Mouse (Mus musculus) lung, adult 2 months (tissue): ENCODE data around the gene Uhrf1. TPM values are rescaled to one million over a fixed set of nuclear protein-coding genes. Genes with fewer than 3 reads are reported as not detected.
A peak's percentile ranks its signal among the peaks of the same experiment; 100 is the strongest.

Source experiments
- DNase-seq: peaks from one replicate; pipeline ENCODE4 v3.0.0; 2022
- H3K4me1 ChIP-seq: fragments of 200-500 bp; 2 replicates; pipeline ENCODE4 v1.6.1; 2011; ENCODE audit warnings: low read length; ENCODE audit not compliant: control insufficient read depth, insufficient read depth
- H3K4me3 ChIP-seq: fragments of 200-500 bp; replicated peaks from 2 replicates; pipeline ENCODE3; 2011; ENCODE audit warnings: low read depth, mild to moderate bottlenecking, control low read depth, low read length; ENCODE audit errors: extremely low read depth
- CTCF ChIP-seq: fragments of 200-500 bp; IDR thresholded peaks from 2 replicates; pipeline ENCODE4 v1.5.1; 2011; ENCODE audit warnings: mild to moderate bottlenecking, low read length, control low read depth; ENCODE audit not compliant: insufficient read depth
- POLR2A ChIP-seq: fragments of 200-500 bp; IDR thresholded peaks from 2 replicates; pipeline ENCODE4 v1.6.1; 2011; ENCODE audit warnings: low read depth, mild to moderate bottlenecking, control low read depth, low read length, borderline replicate concordance; ENCODE audit errors: extremely low read depth
- WGBS: fragments of 180-500 bp; shearing (Covaris S2); methylation state at CpG from one replicate; pipeline ENCODE4 v1.1.7; 2018; 5-methylcytosine and 5-hydroxymethylcytosine counted together
- polyA plus RNA-seq: library from polyadenylated mRNA; depleted of rRNA; stranded (reverse); fragments of >200 nt; gene quantifications from 2 replicates; pipeline ENCODE4 v1.2.3, GENCODE M21; 2012

Uhrf1 gene
- polyA plus RNA-seq, 1 experiment: 3.2 TPM

DNA sequence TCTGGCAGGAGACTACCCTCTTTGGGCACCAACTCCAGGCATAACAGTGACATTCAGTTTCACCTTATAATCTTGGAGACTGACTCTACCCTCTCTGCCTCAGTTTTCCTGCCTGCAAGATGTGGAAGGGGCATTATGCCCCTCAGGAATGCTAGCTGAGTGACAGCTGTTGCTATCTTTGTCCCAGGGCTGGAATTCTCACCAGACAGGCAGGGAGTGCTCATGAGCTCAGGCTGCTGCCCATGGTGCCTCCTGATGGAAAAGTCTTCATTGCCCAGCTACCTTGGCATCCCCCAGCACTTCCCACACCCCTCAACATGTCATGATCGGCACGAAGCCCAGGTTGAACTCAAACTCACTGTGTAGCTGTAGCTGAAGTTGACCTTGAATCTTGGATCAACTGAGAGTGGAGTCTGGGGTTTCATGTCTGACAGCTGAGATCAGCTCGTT lies 40.5 kb upstream of the Uhrf1 start:
- no peak overlapping the region for H3K4me3 ChIP-seq
- no peak for TF ChIP-seq POLR2A
- TF ChIP-seq CTCF: no peak
- no peak for DNase-seq
- peaks cover 18% of the 10 kb centered on the region for H3K4me1 ChIP-seq
- WGBS: 77% methylated on average over 3 of the region's 3 CpGs

- Histone ChIP-seq H3K4me3 (no peak overlapping the region), H3K4me1 (peaks cover 13% of the 10 kb centered on the region)
- peak; percentile 59 for DNase-seq
- TF ChIP-seq CTCF: peak; percentile 96
- TF ChIP-seq POLR2A: peak; percentile 30; the same call in 1 of the 2 replicates
- 20% methylated on average over 8 of the region's 8 CpGs for WGBS
Observed at GRCm38 (mm10) chr17:56264020-56264419, 39.1 kb upstream of the Uhrf1 start.

DNA sequence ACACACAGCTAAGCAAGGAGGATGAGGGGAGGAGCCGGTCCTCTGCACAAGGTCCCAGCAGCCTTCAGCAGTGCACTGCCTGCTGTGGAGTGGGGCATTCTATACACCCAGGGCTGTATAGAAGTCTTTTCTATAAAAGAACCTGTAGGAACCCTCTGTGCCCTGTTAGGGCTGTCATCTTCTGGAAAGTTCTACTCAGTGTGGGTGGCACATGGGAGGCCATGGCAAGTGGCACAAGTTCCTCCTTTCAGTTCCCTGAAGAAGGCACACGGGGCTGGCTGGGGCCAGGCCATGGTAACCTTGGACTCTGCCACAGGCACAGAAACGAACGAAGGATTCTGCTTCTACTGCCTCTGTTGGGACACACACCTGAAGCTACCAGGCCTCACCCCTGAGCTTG lies 38.1 kb upstream of the Uhrf1 start:
- TF ChIP-seq CTCF (no peak), POLR2A (no peak)
- Histone ChIP-seq H3K4me3 (no peak overlapping the region), H3K4me1 (peaks cover 6% of the 10 kb centered on the region)
- 83% methylated on average over 4 of the region's 4 CpGs for WGBS
- DNase-seq: no peak

DNA sequence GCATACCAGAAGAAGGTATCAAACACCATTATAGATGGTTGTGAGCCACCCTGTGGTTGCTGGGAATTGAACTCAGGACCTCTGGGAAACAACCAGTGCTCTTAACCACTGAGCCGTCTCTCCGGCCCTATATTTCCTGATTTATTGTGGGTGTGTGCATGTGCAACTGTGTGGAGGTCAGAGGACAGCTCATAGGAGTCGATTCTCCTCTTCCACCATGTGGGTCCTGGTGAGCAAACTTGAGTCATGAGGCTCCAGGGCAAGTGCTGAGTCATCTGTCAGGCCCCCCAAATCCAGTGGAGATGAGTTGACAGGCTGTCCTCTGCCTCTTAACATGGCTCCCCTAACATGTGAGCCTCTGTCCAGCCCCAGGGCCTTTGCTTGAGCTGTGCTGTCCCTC lies 37.3 kb upstream of the Uhrf1 start:
- TF ChIP-seq CTCF (no peak), POLR2A (no peak)

DNA sequence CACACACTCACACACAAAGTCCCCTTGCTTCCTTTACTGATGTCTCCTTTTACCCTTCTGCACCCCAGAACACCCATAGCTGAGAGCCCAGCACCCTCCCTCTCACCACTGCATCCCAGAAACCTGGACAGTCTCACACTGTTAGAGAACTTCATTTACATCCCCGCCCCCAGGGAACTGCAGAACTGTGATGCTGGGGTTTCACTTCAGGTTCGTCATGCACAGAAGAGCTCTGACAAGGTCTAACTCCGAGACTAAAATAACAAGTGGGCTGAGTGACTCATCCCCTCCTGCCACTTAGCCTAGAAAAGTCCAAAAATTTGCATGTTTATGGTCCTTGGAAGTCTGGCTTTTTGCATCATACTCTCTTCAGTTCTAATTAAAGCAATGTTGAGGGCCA lies 36.9 kb upstream of the Uhrf1 start:
- TF ChIP-seq CTCF: no peak
- TF ChIP-seq POLR2A: no peak

More for the DNA sequence above, 37.3 kb upstream of the Uhrf1 start:
- 70% methylated on average over 3 of the region's 3 CpGs for WGBS
- Histone ChIP-seq H3K4me3 (no peak overlapping the region), H3K4me1 (peaks cover 3% of the 10 kb centered on the region; the same call in 1 of the 2 replicates)
- DNase-seq: no peak

DNA sequence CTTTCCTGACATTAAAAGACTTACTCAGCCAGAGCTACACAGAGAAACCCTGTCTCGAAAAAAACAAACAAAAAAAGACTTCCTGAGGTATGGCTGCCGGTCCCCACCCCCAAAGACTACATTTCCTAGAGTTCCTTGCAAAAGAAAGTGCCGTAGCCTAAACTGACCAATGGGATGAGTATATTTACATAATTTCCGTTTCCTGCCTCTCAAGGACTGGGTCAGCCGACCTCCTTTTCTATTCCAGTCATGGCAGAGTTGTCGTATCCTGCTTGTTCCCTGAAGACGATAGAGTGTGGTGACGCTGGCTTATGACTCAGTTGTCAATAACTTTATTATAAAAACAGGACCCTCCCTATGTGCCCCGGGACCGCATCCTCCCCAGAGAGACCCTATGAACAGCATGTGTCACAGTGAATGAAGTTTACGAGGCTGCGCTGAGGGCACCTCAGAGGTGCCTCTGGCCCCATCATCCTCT lies 33.9 kb upstream of the Uhrf1 start:
- H3K4me3 ChIP-seq: peak overlapping the region; percentile 67
- no peaks in the 10 kb centered on the region; the same call in 1 of the 2 replicates for H3K4me1 ChIP-seq
- WGBS: 13% methylated on average over 12 of the region's 12 CpGs
- peak; percentile 55 for DNase-seq
- TF ChIP-seq POLR2A: peak; percentile 55; the same call in 1 of the 2 replicates
- TF ChIP-seq CTCF: no peak

More for the DNA sequence above, 36.9 kb upstream of the Uhrf1 start:
- DNase-seq: no peak
- peaks cover 3% of the 10 kb centered on the region; the same call in 1 of the 2 replicates for H3K4me1 ChIP-seq
- H3K4me3 ChIP-seq: no peak overlapping the region
- 52% methylated on average over 3 of the region's 3 CpGs for WGBS

- DNase-seq: no peak
- WGBS: 70% methylated on average over 3 of the region's 3 CpGs
- Histone ChIP-seq H3K4me1 (no peaks in the 10 kb centered on the region; the same call in 1 of the 2 replicates), H3K4me3 (no peak overlapping the region)
- TF ChIP-seq POLR2A (no peak), CTCF (no peak)
Observed at GRCm38 (mm10) chr17:56269741-56270140, 33.4 kb upstream of the Uhrf1 start.

- 83% methylated on average over 12 of the region's 12 CpGs for WGBS
- H3K4me1 ChIP-seq: peaks cover 2% of the 10 kb centered on the region; the same call in 1 of the 2 replicates
- H3K4me3 ChIP-seq: no peak overlapping the region
- TF ChIP-seq CTCF: no peak
- TF ChIP-seq POLR2A: no peak
- DNase-seq: no peak
Observed at GRCm38 (mm10) chr17:56271609-56272253, 31.4 kb upstream of the Uhrf1 start.

DNA sequence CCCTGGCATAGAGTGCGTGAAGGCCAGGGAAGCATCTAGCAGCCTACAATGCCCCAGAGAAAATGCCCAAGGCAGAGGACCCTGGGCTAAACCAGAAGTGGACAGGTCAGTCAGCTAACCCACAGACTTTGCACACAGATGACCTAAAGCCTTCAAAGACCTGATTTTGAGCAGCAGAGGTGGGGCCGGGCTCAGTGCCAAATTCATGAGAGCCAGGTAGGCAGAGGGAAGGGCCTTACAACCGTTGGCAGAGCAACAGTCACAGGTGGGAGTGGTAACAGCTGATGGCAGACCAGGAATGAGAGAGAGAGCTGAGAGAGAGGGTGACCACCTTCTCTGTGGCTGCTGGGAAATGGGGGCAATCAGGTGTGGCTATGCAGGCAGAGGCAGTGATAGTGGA lies 30.5 kb upstream of the Uhrf1 start:
- TF ChIP-seq POLR2A (no peak), CTCF (no peak)

DNA sequence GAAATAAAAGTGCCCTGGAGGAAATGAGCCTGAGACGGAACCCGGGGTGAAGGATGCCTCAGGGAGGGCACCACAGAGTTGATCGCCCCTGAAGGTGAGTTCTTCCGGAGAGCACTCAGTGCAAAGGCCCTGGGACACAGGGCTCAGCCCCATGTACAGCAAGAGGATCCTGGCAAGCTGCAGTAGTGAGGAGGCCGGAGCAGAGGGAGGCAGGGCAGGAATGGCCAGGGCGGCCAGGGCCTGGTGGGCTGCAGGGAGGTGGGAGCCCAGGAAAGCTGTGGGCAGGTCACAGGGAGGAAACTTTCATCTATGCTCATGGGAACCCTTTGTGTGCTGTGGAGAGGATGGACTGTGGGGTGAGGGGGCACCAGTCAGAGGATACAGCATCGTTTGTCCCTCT lies 29.6 kb upstream of the Uhrf1 start:
- Histone ChIP-seq H3K4me1 (peaks cover 7% of the 10 kb centered on the region), H3K4me3 (no peak overlapping the region)
- DNase-seq: no peak
- TF ChIP-seq POLR2A: no peak
- no peak for TF ChIP-seq CTCF
- 70% methylated on average over 7 of the region's 7 CpGs for WGBS

More for the DNA sequence above, 30.5 kb upstream of the Uhrf1 start:
- no peak overlapping the region for H3K4me3 ChIP-seq
- DNase-seq: peak; percentile 53
- peaks cover 4% of the 10 kb centered on the region for H3K4me1 ChIP-seq
- 67% methylated on average over 3 of the region's 3 CpGs for WGBS

DNA sequence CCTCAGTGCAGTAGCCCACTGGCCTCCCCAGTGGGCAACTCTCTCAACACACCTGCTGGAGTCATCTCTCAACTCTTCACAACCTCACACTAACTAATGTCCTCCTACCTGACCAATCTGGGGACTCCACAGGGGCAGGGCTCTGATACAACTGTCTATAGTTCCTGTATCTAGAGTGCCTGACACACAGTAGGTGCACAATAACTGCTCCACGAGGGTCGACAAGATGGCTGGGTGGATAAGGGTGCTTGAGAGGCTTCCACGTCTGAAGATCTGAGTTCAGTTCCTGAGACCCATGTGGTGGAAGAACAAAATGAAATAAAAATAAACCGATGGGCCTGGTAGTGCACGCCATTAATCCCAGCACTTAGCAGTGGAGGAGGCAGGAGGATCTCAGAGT lies 29.1 kb upstream of the Uhrf1 start:
- TF ChIP-seq POLR2A (no peak), CTCF (no peak)
- H3K4me3 ChIP-seq: no peak overlapping the region
- peaks cover 7% of the 10 kb centered on the region for H3K4me1 ChIP-seq
- DNase-seq: no peak
- 84% methylated on average over 5 of the region's 5 CpGs for WGBS
